Mouse (Mus musculus) granulocyte monocyte progenitor cell, adult 5-6 weeks (primary cell): ENCODE data around the gene Slc25a10. TPM values are rescaled to one million over a fixed set of nuclear protein-coding genes. Genes with fewer than 3 reads are reported as not detected.

Source experiments
- ATAC-seq: replicated peaks from 2 replicates; pipeline ENCODE4 v1.8.0; 2016; ENCODE audit warnings: mild to moderate bottlenecking, moderate TSS enrichment, inconsistent platforms; ENCODE audit not compliant: poor library complexity, severe bottlenecking
- total RNA-seq, 2 experiments: library from RNA; stranded (forward) in 1 of 2; stranded (reverse) in 1 of 2; fragments of 200-712, 200-1000 nt in 1 of 2; fragments of >200 nt in 1 of 2; fragmentation: Nextera tagmentation in 1 of 2; gene quantifications; 2 replicates each; pipeline ENCODE4 v1.2.3; 2014 to 2017

Gene Slc25a10
- total RNA-seq, 2 experiments from 2014 or later, result 20.5 to 21.3 TPM

GRCm38 (mm10) chr11:120483448-120483934 lies 8.1 kb upstream of the Slc25a10 start:
- ATAC-seq, result no peak

DNA sequence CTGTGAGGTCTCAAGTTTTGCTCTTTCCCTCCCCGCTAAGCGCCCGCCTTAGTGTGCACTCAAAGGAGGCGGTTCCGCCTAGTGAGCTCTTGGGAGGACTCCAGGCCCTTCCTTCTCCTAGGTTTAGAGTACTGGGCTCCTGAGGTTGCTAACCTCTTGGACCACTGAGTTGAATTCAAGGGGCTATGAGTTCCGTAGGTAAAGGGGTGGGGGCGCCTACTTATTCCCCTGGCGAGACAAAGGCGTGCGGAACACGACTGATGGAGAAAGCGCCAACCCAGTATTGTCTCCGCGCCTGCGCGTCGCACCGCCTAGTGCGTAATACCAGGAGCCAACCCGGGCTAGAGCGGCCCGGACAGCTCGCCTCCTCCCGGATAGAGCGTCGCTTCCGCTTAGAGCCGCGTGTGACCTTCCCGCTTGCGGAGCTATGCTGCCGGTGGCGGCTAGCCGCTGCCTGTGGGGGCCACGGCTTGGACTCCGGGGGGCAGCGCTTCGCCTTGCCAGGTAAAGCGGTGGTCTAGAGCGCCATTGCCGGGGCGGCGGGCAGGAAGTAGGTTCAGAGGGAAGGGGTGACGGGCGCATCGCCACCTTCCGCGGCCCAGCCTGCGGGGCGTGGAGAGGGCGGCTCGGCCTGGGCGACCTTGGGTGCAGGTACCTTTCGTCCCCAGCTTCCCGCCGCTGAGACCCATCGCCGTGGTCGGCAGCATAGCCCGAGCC lies 7.2 kb upstream of the Slc25a10 start, which contains the start of gene Mrpl12:
Gene Mrpl12, plus strand, starts transcription at position 349 of the 717 bp plus-strand sequence.
- peak; percentile 85 for ATAC-seq

GRCm38 (mm10) chr11:120485251-120485650 lies 6.4 kb upstream of the Slc25a10 start:
- no peak for ATAC-seq

- no peak for ATAC-seq
These were observed 3.1 kb upstream of the Slc25a10 start for GRCm38 (mm10) chr11:120488516-120488915.

- ATAC-seq, result peak; percentile 39
These were observed 2.4 kb upstream of the Slc25a10 start for GRCm38 (mm10) chr11:120489054-120489761.

GRCm38 (mm10) chr11:120490291-120491046 lies 1.2 kb upstream of the Slc25a10 start:
- no peak for ATAC-seq

- ATAC-seq, result peak; percentile 58
These were observed 611 bp downstream of the Slc25a10 start for GRCm38 (mm10) chr11:120492024-120492877.

GRCm38 (mm10) chr11:120492878-120493203 lies 1.2 kb downstream of the Slc25a10 start:
- ATAC-seq, result no peak

DNA sequence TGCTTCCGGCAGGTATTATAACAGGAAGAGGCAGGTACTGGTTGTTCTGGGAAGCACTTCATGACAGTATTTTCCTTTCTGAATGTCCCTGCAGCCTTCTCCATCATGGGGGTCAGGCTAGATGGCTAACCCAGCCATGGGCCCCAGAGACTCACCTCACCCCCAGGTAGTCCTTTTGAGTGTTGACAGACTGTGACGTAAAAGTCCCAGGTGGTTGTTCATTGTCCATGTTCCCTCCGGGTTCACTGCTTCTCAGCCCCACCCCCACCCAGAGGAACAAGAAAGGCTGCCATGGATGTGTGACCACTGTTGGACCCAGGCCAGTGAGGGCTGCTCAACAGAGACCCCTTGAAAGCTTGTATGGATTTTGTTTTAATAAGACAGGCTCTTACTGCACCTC lies 1.7 kb downstream of the Slc25a10 start:
- no peak for ATAC-seq

GRCm38 (mm10) chr11:120493911-120494310 lies 2.3 kb downstream of the Slc25a10 start:
- ATAC-seq, result no peak

DNA sequence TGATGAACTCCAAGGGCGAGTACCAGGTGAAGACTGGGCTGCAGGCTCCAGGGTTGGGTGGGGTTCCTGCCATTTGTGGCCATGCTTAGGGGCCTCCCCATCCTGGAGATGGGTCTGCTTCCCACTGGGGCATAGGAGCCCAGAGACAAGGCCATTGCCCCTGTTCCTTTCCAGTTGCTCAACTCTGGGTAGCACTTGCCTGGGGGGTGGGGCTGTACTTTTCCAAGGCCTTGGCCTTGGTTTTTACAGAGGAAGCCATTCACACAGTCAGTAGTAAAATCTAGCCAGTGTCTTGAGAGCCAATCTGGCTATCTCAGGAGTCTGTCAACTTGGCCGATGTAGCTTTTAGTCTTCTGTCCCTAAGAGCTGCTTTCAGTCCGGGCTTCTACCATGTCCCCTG lies 5.8 kb downstream of the Slc25a10 start:
- ATAC-seq, result no peak

DNA sequence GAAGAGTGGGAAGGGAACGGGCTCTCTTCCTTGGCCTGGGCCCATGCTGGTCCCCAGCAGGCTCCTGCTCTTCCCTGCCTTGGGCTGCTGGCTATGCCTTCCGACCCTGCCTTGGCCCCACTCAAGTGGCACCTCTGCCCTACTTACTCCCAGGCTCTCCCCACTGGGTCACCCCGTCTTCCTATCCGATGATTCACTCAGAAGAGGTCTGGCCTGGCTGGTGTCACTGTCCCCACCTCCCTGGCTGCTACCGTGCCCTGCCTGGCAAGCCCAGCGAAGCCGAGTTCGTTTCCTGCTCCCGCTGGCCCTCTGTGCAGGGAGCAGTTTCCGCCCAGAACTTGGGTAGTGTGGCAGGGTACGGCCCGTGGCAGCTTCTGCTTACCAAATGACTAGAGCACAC lies 6.6 kb downstream of the Slc25a10 start:
- ATAC-seq, result no peak

DNA sequence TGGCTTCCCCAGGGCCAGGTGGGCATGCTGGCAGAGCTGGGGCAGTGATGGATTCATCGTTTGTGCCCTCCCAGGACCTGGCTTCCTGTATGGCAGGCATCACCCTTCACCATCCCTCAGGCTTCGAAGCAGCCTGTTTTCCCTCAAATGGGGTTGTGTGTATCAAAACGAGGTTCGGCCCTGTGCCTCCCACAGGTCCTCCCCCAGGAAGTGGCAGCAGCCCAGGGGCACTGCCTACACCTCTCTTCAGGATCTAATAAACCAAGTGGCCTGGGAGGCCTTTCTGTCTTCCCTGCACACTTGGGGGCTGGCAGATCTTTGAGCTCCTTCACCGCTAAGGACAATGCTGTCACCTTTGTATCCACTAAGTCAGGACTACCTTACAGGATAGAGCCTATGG lies 7.3 kb downstream of the Slc25a10 start:
- ATAC-seq, result no peak

DNA sequence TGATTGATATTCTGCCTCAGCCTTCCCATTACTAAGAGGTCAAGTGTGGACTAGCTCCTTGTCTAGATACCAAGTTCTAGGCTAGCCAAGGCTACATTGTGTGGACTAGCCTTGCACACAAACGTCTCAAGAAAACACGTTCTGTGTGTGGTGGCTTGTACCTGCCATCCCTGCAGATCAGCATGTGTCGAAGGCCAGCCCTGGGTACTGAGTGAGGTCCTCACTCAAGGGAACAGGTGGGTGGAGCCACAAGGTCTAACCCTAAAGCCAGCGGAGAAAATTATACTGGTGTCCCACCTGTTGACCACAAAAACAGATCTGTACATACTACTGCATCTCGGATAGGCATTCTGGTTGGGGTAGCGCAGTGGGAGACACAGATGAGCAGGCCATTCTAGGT lies 8.3 kb downstream of the Slc25a10 start:
- ATAC-seq, result no peak

GRCm38 (mm10) chr11:120500357-120500756 lies 8.7 kb downstream of the Slc25a10 start:
- no peak for ATAC-seq

GRCm38 (mm10) chr11:120501018-120501417 lies 9.4 kb downstream of the Slc25a10 start:
- ATAC-seq, result no peak

DNA sequence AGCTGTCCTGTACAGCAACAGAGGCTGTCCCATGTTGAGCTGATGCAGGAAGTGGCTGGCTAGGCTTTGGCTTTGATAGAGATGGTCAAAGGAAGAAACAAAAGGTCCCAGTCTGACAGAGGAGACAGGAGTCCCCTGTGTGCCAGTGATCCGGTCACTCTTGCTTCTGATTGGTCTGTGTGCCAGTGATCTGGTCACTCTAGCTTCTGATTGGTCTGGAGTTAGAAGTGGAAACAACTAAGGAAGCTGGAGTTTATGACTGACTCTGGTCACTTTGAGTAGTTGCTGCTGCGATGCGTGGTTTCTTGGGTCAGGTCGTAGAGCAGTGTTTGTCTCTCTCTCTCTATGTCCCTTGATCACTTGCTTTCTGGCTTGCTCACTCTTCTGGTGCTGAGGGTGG lies 10.1 kb downstream of the Slc25a10 start:
- no peak for ATAC-seq

DNA sequence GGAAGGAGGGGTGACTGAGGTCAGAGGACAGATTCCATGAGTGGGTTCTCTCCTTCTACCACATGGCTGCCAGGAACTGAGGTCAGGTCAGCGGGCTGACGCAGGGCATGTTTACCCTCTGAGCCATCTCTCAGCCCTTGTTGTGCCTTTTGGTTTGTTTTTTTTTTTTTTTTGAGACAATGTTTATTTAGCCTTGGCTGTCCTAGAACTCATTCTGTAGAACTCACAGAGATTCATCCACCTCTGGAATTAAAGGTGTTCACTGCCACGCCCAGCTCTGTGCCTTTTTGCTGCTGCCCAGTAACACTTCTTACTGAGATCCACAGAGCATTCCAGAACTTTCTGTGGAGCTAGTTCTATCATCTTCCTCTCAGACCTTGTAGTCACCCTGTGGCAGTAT lies 14.0 kb downstream of the Slc25a10 start:
- no peak for ATAC-seq

DNA sequence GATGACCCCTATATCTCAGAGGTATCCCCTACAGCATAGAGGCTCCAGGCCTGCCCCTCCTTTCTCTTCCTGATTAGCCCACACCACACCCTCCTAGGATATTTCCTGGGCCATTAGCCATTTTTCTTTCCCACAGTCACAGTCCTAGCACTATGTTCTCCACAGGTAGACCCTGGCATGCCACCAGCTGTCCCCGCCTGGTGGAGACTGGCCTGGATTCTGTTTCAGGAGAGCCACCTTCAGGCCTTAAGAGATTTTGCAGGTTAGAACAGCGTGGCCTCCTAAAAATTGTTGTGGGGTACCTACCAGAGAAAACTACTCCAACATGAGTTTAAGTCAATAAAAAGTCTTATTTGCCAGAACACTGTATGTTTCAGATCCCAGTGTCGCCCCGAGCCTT lies 15.3 kb downstream of the Slc25a10 start:
- peak; percentile 47 for ATAC-seq

DNA sequence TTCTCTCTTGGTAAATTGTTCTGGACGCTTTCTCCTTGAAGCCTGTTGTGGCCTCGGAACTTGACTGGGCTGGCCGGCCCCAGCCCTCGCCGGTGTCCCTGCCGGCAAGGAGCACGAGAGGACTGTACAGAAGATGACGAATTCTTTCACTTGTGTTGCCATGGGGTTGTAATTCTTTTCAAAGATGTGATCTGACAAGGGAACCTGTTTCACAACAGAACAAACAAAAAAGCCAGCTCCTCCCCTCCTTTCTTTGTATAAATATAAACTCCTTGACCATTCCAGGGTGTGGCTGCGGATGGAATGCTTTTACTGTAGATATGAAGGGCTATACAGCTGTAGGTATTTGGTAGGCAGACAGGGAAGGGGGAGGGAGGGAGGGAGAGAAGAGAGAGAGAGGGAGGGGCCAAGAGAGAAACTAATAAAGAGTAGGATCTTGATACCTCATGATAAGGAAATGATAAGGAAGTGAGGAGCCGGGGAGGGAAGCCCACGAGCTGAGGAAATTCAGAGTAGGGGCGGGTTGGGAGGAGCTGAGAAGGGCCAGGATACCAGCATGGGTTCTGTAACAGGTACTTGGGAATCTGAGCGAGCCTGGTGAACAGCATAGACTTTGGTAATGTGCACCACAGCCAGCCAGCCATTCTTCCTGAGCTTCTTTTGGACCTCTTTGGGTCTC lies 16.1 kb downstream of the Slc25a10 start:
- ATAC-seq, result no peak
